Mouse (Mus musculus) lung, adult 2 months (tissue): ENCODE data around the gene Syt1.

ENCODE experiments used
- CTCF ChIP-seq: fragments of 200-500 bp; IDR thresholded peaks from 2 replicates; pipeline ENCODE4 v1.5.1; 2011; ENCODE audit warnings: mild to moderate bottlenecking, low read length, control low read depth; ENCODE audit not compliant: insufficient read depth
- POLR2A ChIP-seq: fragments of 200-500 bp; IDR thresholded peaks from 2 replicates; pipeline ENCODE4 v1.6.1; 2011; ENCODE audit warnings: low read depth, mild to moderate bottlenecking, control low read depth, low read length, borderline replicate concordance; ENCODE audit errors: extremely low read depth

GRCm38 (mm10) chr10:108509579-108509978 is 501.2 kb downstream of the Syt1 start:
- TF ChIP-seq CTCF (no peak), POLR2A (no peak)
